Mouse (Mus musculus) ovary, postnatal 14 days (tissue): ENCODE data around the gene Ddx23.

Experiments used
- DNase-seq: peaks from one replicate; pipeline ENCODE4 v3.0.0; 2022; ENCODE audit warnings: low spot score

Ddx23 gene

GRCm38 (mm10) chr15:98632107-98632744, 30.5 kb downstream of the Ddx23 start:
- peak; percentile 66 for DNase-seq

- DNase-seq, result peak; percentile 81
Observed at GRCm38 (mm10) chr15:98631493-98631892, 31.2 kb downstream of the Ddx23 start.

- DNase-seq, result no peak
Observed at GRCm38 (mm10) chr15:98630540-98630939, 32.2 kb downstream of the Ddx23 start, which contains the start of gene Cacnb3. TSS of gene Cacnb3 (plus strand) at chr15:98630840.

- no peak for DNase-seq
Observed at GRCm38 (mm10) chr15:98629464-98629863, 33.2 kb downstream of the Ddx23 start.

- DNase-seq, result no peak
Observed at GRCm38 (mm10) chr15:98628589-98629254, 34.0 kb downstream of the Ddx23 start.

GRCm38 (mm10) chr15:98626487-98627212, 36.0 kb downstream of the Ddx23 start:
- no peak for DNase-seq

GRCm38 (mm10) chr15:98626078-98626477, 36.6 kb downstream of the Ddx23 start:
- DNase-seq, result no peak

- DNase-seq, result no peak
Observed at GRCm38 (mm10) chr15:98623361-98623821, 39.3 kb downstream of the Ddx23 start.

GRCm38 (mm10) chr15:98622721-98623120, 40.0 kb downstream of the Ddx23 start:
- no peak for DNase-seq

GRCm38 (mm10) chr15:98622199-98622598, 40.5 kb downstream of the Ddx23 start:
- DNase-seq, result no peak

- DNase-seq, result peak; percentile 87
Observed at GRCm38 (mm10) chr15:98617176-98617537, 45.5 kb downstream of the Ddx23 start.

GRCm38 (mm10) chr15:98616362-98617175, 46.1 kb downstream of the Ddx23 start:
- DNase-seq, result no peak

- DNase-seq, result no peak
Observed at GRCm38 (mm10) chr15:98615751-98616150, 46.9 kb downstream of the Ddx23 start.

- no peak for DNase-seq
Observed at GRCm38 (mm10) chr15:98614971-98615370, 47.7 kb downstream of the Ddx23 start.

- DNase-seq, result no peak
Observed at GRCm38 (mm10) chr15:98614551-98614950, 48.1 kb downstream of the Ddx23 start.

- no peak for DNase-seq
Observed at GRCm38 (mm10) chr15:98612229-98612628, 50.5 kb downstream of the Ddx23 start.

- DNase-seq, result no peak
Observed at GRCm38 (mm10) chr15:98610131-98610633, 52.5 kb downstream of the Ddx23 start.

GRCm38 (mm10) chr15:98609331-98610130, 53.2 kb downstream of the Ddx23 start, which contains the start of gene Adcy6:
TSS of gene Adcy6 (minus strand) at chr15:98610076.
- peak; percentile 67 for DNase-seq

GRCm38 (mm10) chr15:98608784-98609250, 53.9 kb downstream of the Ddx23 start:
- no peak for DNase-seq

GRCm38 (mm10) chr15:98608058-98608783, 54.5 kb downstream of the Ddx23 start:
- no peak for DNase-seq
